Mouse (Mus musculus) natural killer cell, adult 2 months (primary cell): Measurements from ENCODE around the gene Pofut2.

Experiments used
- DNase-seq, 2 experiments: peaks; one replicate each; pipeline ENCODE4 v3.0.0; 2022; ENCODE audit warnings: low spot score in 2 of 2

The Pofut2 gene

GRCm38 (mm10) chr10:77229609-77230595 lies 29.1 kb upstream of the Pofut2 start:
- no peak for DNase-seq

DNA sequence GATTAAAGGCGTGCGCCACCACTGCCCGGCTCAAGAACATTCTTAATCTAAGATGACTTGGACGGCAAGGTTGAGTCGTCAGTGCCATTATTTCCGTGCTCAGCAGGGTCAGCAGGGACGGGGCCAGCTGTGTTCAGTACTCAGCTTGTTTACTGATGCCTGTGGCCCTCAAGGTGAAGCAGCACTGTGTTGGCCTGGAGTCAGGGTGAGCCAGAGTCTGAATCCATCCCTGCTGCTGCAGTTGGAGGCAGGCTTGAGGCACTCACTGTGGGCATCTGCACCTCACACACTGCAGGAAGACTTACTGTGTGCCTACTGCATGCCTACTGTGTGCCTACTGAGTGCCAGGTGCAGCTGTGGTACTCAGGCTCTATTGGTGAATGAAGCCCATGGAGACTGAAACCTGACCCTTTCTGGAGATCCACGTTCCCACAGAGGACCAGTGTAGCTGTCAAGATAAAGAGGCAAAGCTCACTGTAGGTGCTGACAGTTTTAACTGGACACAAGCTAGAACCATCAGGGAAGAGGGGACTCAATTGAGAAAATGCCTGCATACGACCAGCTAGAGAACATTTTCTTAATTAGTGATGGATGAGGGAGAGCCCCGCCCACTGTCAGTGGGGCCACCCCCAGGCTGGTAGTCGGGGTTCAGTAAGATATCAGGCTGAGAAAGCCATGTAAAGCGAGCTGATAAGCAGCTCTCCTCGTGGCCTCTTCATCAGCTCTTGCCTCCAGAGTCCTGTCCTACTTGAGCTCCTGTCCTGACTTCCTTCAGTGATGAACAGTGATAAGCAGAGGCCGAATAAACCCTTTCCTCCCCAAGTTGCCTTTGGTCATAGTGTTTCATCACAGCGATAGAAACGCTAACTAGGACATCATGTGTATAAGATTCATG lies 26.9 kb upstream of the Pofut2 start:
- no peak for DNase-seq

GRCm38 (mm10) chr10:77233230-77233629 lies 25.8 kb upstream of the Pofut2 start:
- no peak for DNase-seq

- no peak for DNase-seq
These were observed 23.9 kb upstream of the Pofut2 start for GRCm38 (mm10) chr10:77234991-77235616.

DNA sequence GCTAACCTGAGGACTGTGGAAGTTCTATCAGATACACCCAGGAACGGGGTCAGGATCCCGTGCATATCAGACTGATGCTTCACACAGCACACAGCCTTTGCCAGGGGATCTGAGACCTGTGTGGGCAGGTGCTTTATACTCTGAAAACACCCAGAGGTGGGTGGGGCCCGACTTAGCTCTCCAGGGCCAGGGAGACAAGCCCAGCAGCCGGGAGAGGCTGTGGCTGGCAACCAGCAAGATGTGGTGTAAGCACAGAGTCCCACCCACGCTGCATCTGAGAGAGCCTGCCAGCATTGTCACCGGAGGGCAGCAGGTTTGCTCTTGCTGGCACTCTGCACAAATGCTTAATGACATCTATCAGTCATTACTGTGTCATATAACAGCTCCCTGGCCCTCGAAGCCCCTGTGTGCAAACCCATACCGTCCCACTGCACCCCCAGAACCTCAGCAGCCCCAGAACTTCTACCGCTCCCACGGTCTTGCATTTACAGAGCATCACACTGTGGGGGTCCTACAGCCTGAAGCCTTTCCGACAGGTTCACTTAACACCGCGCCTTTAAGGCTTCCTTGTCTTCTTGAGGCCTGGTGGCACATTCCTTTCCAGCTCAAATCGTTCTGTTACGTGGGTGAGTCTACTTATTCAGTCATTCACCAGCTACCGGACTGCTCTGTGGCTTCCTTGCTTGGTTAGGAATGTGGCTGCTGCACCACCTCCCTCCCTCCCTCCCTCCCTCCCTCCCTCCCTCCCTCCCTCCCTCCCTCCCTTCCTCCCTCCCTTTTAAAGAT lies 21.0 kb upstream of the Pofut2 start:
- no peak for DNase-seq

GRCm38 (mm10) chr10:77240764-77241163 lies 18.3 kb upstream of the Pofut2 start:
- DNase-seq, result no peak

GRCm38 (mm10) chr10:77242396-77242795 lies 16.6 kb upstream of the Pofut2 start:
- DNase-seq, result no peak

- DNase-seq, result no peak
These were observed 16.1 kb upstream of the Pofut2 start for GRCm38 (mm10) chr10:77242871-77243270.

DNA sequence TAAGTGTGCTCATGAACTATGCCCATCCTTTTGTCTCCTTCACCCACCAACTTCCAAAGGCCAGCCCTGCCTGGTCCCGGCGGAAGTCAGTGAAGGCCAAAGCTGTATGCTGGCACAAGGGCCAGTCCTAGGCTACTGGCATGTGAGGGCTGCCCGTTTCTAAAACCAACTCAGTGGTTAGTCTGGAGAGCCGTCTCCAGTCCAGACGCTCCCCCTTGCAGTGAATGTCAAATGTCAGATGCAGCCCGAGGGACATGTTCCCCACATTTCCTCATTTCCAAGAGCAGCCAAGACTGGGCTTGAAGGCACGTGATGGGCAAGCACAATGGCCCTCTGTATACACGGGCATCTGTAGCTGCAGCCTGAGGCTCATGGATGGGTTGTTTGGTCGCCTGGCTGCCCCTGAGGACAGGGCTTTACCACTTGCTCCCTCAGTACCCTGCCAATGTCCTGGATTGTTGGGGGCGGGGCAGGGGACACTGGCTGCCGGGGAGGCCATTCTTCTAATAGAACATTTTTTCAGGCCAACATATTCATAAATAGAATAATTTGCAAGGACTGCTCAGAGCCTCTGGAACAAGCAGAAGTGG lies 15.4 kb upstream of the Pofut2 start:
- DNase-seq, result no peak

- DNase-seq, result no peak
These were observed 14.2 kb upstream of the Pofut2 start for GRCm38 (mm10) chr10:77244777-77245176.

DNA sequence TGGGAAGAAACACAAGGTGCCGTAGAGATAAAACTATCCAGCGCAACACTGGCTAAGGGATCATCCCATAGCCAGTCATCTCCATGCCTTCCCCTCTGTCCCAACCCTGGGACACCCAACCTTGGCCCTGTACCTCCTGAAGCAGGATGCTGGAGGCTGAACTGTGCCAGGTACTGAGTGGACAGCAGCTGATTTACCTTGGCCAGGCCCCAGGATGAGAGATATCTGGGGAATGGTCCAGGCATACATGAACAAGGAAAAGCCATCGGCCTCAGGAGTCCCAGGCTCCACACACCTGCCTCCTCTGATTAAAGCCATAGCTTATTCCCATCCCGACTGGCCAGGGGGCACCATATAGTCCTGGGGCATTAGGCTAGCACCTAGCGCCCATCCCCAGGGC lies 12.0 kb upstream of the Pofut2 start:
- DNase-seq, result no peak

- no peak for DNase-seq
These were observed 11.3 kb upstream of the Pofut2 start for GRCm38 (mm10) chr10:77247707-77248106.

- no peak for DNase-seq
These were observed 7.7 kb upstream of the Pofut2 start for GRCm38 (mm10) chr10:77251223-77251783.

DNA sequence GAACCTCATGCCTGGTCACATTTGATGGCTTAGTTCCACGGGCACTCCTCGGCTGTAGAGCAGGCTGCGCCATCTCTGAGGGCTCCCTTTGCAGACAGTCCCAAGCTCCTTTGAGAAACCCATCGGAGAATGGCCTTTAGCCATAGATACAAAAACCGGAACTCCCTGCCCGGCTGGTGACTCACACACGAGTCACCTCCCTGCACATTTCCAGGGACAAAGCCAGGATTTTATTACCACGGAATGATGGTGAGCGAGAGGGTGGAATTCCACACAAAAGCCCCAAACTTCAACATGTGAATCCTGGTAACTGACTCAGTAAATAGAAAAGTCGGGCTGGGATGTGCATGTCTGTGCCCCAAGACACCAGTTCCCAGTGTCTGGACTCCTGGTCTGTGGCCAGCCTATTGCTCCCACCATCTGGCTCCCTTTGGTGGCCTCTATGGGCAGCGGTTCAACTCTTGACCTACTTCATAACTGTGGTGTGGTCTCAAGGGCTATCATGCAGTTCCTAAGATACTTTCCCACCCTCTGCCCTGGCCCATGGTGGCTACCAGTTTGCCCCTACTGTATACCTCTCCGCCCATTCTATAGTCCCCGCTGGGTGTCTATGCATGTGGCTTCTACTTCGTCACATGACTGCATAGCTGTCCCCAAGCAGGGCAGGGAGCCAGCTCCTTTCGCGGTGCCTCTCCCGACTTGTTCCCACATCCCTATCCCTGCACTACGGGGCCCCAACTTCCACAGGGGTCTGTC lies 7.1 kb upstream of the Pofut2 start:
- DNase-seq, result no peak

DNA sequence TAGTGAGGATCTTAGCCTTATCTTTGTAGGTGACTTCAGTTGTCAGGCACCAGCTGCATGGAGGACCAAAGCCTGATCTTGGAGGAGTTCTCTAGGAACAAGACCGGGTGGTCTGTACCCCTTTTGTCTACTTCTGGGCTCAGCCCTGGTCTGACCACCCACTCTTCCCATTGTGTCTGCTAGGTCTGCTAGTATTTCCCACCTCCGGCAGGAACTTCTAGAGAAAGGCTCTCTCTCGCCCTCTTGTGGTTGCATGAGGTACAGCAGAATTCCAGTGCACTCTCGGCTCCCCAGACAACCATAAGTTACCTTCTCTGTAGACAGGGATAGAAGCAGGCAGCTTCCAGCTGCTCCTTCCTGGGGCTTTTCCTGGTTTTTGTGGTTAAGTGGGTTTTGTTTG lies 6.2 kb upstream of the Pofut2 start:
- peak; percentile 44 to 62 for DNase-seq

- DNase-seq, result no peak
These were observed 3.8 kb upstream of the Pofut2 start for GRCm38 (mm10) chr10:77255231-77255630.

DNA sequence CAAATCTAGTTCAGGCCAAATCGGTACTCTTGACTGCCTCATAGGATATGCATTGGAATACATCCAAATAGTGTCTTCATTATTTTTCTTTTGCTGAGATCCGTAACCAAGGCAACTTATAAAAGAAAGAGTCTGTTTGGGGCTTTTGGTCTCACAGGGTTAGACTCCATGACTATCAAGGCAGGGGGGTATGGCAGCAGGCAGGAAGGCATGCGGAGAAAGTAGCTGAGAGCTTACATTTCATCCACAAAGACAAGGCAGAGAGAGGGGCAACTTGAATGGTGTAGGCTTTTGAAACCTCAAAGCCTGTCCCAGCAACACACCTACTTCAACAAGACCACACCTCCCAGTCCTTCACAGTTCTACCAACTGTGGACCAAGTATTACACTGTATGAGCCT lies 3.3 kb upstream of the Pofut2 start:
- no peak for DNase-seq

DNA sequence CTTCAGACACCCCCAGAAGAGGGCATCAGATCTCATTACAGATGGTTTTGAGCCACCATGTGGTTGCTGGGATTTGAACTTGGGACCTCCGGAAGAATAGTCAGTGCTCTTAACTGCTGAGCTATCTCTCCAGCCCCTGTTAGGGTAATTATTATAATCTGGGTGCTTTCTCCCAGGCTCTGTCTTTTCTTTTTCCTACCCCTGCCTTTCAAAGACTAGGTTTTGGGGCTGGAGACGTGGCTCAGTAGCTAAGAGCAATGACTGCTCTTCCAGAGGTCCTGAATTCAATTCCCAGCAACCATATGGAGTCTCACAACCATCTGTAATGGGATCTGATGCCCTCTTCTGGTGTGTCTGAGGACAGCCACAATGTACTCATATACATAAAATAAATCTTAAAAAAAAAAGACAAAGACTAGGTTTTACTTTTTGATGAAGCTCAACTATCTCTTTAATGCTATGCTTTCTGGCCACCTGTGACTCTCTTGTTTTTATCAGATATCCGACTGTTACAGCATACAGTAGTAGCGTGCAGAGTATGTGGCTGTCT lies 902 bp upstream of the Pofut2 start:
- DNase-seq, result no peak

GRCm38 (mm10) chr10:77260166-77260875 lies 1.3 kb downstream of the Pofut2 start:
- DNase-seq, result no peak
